Mouse (Mus musculus): ENCODE measurements around the gene Camta1.

The Camta1 gene

DNA sequence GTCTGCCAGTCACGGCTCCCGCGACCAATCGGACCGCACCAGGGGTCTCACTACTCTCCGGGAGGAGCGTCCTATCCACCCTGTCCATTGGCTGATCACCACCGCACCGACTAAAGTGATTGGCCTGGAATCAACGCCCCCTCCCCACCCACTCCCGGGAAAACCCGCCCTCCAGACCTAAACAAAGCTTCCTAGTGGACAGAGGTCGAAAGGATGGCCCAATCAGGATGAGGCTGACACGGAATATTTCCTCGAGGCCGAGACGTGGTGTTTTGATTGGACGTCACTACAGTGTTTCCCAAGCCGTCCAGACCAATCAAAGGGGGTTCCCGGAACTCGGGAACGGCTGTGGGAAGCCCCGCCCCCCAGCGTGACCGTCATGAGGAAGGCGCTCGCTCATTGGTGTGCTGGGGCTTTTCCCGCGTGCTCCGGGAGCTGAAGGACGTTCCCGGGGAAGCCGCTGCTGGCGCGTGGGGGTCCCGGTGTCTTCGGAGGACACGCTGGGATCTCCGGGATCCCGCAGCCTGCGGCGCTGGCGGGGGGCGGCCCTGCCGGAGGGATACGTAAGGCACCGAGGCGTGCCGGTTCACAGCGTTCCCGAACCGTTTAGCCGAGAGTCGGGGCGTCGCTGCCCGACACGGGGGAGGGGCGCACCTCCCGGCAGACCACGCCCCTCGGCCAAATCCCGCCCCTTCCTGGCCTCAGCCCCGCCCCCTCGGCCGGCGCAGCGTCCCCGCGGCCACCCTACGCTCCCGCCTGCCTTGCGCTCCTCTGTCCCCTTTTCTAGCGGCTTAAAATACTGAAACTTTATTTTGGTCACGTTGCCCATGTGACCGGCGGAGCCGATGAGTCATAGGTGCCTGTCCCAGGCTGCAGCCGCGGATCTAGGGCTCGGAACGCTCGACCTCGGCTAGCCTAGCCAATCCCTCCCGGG is at the start of gene Camta1:
Camta1 (minus strand) TSS at position 71 of the 934 bp plus-strand sequence.
- in situ Hi-C loops (cut with MboI; ENCODE audit: low pct_unique_long_range_greater_than_20kb in 1 of 2, low sequenced_read_pairs in 2 of 2, unreplicated experiment in 1 of 2): no loop called here

DNA sequence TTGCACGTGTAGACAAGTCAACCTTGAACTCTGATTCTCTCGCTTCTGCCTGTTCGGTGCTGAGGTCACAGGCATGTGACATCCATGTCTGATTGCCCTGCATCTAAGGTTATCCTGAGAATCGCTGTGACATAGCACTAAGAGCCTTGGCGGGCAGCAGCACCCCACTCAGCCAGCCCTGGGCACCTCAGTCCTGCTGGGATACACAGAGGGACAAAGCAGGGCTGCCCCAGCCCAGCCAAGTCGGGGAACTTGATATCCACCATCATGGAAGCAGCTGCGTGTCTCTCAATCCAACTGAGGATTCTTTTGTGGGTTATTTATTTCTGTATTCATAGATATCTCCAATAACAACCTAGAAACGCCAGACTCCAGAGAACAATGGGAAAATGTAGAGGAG is 47.1 kb upstream of the Camta1 start:
- in situ Hi-C loops (cut with MboI; ENCODE audit: low pct_unique_long_range_greater_than_20kb in 1 of 2, low sequenced_read_pairs in 2 of 2, unreplicated experiment in 1 of 2): no loop called here

GRCm38 (mm10) chr4:151907577-151908343 is 46.1 kb upstream of the Camta1 start:
- in situ Hi-C loops (cut with MboI; ENCODE audit: low pct_unique_long_range_greater_than_20kb in 1 of 2, low sequenced_read_pairs in 2 of 2, unreplicated experiment in 1 of 2): no loop called here

DNA sequence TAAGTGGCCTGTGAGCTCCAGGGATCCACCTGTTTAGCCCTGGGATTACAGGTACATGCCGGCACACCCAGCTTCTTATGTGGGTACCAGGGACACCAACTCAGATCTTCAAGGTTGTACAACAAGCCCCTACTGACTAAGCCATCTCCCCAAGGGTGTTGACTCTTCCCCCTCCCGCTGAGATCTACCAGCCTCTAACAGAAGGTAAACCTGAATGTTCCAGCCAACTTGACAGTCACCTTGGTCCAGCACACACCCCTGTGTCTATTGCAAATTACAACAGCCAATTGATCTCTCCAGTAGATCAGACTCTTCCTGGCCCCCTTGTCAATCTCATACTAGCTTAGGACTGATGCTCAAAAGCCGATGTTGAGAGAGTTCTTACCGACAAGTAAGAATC is 43.9 kb upstream of the Camta1 start:
- in situ Hi-C loops (cut with MboI; ENCODE audit: low pct_unique_long_range_greater_than_20kb in 1 of 2, low sequenced_read_pairs in 2 of 2, unreplicated experiment in 1 of 2): no loop called here

DNA sequence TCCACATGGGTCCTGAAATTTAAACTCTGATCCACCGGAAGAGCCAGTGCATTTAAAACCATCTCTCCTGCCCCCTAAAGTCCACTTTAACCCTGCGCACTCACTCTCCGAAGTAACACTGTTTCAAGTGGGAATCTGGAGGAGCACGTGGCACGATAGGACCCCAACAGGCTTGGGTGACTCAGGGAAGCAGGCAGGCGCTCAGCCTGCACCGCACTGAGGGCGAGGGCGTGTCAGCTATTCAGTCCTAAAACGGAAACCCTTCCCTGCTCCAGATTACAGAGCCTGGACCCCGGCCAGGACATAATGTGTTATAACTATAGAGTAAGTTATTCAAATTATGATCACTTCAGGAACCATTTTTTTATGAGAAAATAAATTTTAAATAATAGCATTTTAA is 42.4 kb upstream of the Camta1 start:
- in situ Hi-C loops (cut with MboI; ENCODE audit: low pct_unique_long_range_greater_than_20kb in 1 of 2, low sequenced_read_pairs in 2 of 2, unreplicated experiment in 1 of 2): no loop called here

DNA sequence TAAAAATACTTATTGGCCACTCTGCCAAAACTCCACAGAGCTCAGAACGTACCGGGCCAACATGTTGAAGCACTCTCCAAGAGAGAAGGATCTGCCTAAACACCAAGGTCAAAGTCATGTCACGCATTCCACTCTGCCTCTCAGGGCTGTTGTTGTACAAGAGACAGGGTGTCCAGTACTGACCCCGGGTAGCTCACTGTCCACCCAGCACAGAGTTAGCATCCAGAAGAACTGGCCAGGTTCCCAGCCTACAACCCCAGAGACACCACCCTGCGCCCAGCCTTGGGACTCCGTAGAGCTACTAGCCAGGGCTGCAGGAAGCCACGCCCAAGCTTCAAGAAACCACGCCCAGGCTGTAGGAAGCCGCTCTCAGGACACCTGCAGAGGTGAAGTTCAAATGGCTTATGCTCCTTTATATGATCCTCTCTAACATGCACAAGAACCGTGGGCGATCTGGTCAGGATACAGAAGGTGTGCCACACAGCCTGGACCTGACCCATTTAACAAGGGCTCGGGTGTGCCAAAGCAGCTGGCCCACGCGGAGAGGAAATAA is 41.1 kb upstream of the Camta1 start:
- in situ Hi-C loops (cut with MboI; ENCODE audit: low pct_unique_long_range_greater_than_20kb in 1 of 2, low sequenced_read_pairs in 2 of 2, unreplicated experiment in 1 of 2): no loop called here

DNA sequence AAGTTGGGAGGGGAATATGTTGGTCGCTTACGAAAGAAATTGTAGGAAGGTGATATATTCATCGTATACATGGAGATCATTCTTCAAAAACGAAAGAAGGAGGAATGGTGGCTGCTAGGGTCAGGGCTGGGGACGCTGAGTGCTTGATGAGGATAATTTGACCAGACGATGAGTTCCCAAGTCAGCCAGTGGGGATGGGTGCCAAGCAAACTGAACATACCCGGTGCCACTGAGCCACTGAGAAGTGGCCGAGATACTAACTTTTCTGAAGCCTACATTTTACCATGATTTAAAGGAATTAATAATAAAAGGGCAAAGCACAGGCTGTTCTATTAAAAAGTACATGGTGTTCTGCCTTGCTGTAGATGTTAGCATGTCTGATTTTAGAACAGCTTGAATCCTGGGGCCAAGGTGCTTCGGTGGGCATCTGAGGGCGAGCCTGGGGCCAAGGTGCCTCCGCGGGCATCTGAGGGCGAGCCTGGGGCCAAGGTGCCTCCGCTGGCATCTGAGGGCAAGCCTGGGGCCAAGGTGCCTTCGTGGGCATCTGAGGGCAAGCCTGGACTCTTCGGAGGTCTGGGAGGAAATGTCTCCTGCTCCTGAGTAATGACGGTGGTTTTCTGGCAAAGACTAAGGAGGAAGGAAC is 40.5 kb upstream of the Camta1 start:
- in situ Hi-C loops (cut with MboI; ENCODE audit: low pct_unique_long_range_greater_than_20kb in 1 of 2, low sequenced_read_pairs in 2 of 2, unreplicated experiment in 1 of 2): no loop called here

GRCm38 (mm10) chr4:151901422-151901821 is 39.7 kb upstream of the Camta1 start:
- in situ Hi-C loops (cut with MboI; ENCODE audit: low pct_unique_long_range_greater_than_20kb in 1 of 2, low sequenced_read_pairs in 2 of 2, unreplicated experiment in 1 of 2): no loop called here

DNA sequence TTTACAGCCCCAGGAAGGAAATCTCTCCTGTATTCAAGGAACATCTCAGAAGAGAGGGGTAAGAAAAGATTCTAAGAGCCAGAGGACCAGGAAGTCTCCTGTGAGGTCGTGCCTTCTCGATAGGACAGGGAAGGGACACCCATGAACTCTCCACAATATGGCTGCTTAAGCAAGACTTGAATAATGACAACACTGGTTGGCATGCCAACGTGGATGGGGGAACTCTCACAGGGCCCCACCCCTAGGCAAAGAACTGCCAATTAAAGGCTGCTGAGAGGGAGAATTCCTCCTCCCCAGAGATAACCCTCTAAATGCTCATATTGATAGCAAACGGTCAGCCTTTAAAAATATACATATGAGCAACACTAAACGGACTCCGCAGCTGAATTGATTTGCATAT is 39.1 kb upstream of the Camta1 start:
- in situ Hi-C loops (cut with MboI; ENCODE audit: low pct_unique_long_range_greater_than_20kb in 1 of 2, low sequenced_read_pairs in 2 of 2, unreplicated experiment in 1 of 2): no loop called here

- in situ Hi-C loops (cut with MboI; ENCODE audit: low pct_unique_long_range_greater_than_20kb in 1 of 2, low sequenced_read_pairs in 2 of 2, unreplicated experiment in 1 of 2): loop anchor here in 1 of 2 experiments (25.0 kb wide), 1 partner anchor 388 kb away; no protein-coding TSS in a partner anchor
Observed at GRCm38 (mm10) chr4:151899707-151900384, 38.2 kb upstream of the Camta1 start.

DNA sequence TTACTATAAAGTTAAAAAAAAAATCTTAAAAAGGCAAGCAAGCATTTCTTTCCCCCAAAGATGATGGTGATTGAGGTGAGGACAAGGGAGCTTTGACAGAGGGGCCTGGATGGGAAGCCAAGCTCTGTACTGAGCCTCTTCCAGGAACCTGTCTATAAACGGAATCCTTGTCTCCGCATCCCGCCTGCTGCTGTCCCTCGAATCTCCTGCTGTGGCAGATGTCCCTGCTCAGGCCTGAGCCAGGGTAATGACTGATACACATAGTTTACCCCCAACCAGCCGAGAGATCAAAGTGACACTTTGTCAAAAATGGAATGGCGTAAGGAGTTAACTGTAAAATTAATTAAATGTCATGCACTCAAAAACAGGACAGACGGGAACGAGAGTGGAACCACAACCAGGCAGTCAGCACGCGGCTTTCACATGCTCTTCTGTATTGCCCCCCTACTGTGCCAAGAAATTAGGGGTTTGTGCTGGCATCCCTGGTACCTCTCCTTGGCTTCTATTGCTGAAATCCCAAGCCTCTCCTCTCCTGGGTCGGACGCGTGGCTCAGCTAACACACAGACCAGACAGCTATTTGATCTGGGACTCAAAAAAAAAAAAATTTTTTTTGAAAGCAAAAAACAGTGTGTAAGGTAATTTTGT is 37.0 kb upstream of the Camta1 start:
- in situ Hi-C loops (cut with MboI; ENCODE audit: low pct_unique_long_range_greater_than_20kb in 1 of 2, low sequenced_read_pairs in 2 of 2, unreplicated experiment in 1 of 2): loop anchor here in 1 of 2 experiments (25.0 kb wide), 1 partner anchor 386 kb away; no protein-coding TSS in a partner anchor

- in situ Hi-C loops (cut with MboI; ENCODE audit: low pct_unique_long_range_greater_than_20kb in 1 of 2, low sequenced_read_pairs in 2 of 2, unreplicated experiment in 1 of 2): loop anchor here in 1 of 2 experiments (25.0 kb wide), 1 partner anchor 385 kb away; no protein-coding TSS in a partner anchor
Observed at GRCm38 (mm10) chr4:151897069-151897617, 35.5 kb upstream of the Camta1 start.

DNA sequence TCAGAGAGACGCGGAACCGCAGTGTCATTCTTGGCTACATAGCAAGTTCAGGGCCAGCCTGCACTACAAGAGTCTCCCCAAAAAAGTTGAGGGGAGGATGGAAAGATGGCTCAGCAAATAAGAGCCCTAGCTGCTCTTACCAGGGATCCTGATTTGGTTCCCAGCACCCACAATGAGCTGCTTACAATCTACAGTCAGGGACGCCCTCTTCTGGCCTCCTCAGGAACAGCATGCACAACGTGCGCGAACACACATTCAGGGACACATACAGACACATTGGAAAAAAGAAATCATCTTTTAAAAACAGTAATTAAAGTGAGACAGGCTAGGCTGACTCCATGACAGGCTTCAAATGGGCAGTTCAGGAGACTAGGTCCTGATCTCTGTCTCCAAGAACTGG is 33.9 kb upstream of the Camta1 start:
- in situ Hi-C loops (cut with MboI; ENCODE audit: low pct_unique_long_range_greater_than_20kb in 1 of 2, low sequenced_read_pairs in 2 of 2, unreplicated experiment in 1 of 2): loop anchor here in 1 of 2 experiments (25.0 kb wide), 1 partner anchor 383 kb away; no protein-coding TSS in a partner anchor

- in situ Hi-C loops (cut with MboI; ENCODE audit: low pct_unique_long_range_greater_than_20kb in 1 of 2, low sequenced_read_pairs in 2 of 2, unreplicated experiment in 1 of 2): loop anchor here in 1 of 2 experiments (25.0 kb wide), 1 partner anchor 383 kb away; no protein-coding TSS in a partner anchor
Observed at GRCm38 (mm10) chr4:151894926-151895325, 33.2 kb upstream of the Camta1 start.

- in situ Hi-C loops (cut with MboI; ENCODE audit: low pct_unique_long_range_greater_than_20kb in 1 of 2, low sequenced_read_pairs in 2 of 2, unreplicated experiment in 1 of 2): loop anchor here in 1 of 2 experiments (25.0 kb wide), 1 partner anchor 381 kb away; no protein-coding TSS in a partner anchor
Observed at GRCm38 (mm10) chr4:151893241-151893640, 31.6 kb upstream of the Camta1 start.

DNA sequence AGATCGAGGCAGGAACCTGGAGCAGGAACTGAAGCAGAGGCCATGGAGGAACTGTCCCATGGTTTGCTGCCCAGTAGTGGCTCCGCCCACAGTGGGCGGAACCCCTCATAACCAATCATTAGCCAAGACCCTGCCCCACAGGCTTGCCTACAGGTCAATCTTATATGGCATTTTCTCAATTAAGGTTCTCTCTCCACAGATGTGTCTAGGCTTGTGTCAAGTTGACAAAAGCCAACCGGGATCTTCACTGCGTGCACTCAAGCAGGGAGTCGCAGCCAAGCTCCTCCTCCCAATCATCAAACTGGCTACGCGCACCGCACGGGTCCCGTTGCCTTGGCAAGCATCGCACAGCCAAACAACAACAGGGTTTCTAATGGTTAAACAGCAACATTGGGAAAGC is 19.9 kb upstream of the Camta1 start:
- in situ Hi-C loops (cut with MboI; ENCODE audit: low pct_unique_long_range_greater_than_20kb in 1 of 2, low sequenced_read_pairs in 2 of 2, unreplicated experiment in 1 of 2): loop anchor here in 1 of 2 experiments (25.0 kb wide), 1 partner anchor 369 kb away; no protein-coding TSS in a partner anchor
